Mouse (Mus musculus) mouse trophoblast stem cell (cell line): ENCODE data around the gene Srbd1.

ENCODE experiments used
- in situ Hi-C, 2 experiments: fragments of 300-500 bp; cut with MseI, MboI; formaldehyde crosslinking; loops; 2 replicates in 1 of 2; 3 replicates in 1 of 2; pipeline ENCODE4 v1.15.1; 2025

Srbd1 gene

DNA sequence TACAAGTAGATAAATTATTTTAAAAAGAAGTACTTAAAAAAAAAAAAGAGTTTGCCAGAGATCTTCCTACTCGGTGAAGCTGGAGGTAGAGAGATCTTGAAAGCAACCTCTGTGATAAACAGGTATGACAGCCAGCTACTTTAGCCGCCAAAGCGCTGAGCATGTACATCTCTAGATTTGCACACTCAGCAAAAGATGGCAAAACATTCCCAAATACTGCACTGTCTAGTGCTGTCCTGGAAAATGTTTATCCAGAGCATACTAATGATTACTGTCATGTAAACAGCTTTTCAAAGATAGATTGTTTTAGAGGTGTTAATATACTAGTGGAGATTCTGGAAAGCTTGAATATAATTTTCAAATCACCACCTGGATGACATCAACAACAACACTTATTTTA lies 109.4 kb downstream of the Srbd1 start:
- in situ Hi-C loops, result no loop called here

DNA sequence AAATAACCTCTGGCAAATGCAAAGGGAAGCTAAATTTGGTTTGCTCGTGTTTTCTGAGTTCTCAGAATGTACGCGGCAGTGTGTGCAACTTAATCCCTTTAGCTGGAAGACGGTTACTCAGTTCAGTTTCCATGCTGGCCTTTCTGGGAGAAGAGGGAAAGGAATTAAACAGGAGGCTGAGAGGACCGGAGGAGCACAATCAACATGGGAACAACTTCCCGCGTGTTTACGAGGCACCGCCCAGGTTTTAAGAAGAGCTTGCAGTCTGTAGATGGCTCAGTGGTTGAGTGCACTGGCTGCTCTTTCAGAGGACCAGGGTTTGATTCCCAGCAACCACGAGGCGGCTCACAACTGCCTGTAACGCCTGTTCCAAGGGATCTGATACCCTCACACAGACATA lies 109.8 kb downstream of the Srbd1 start:
- in situ Hi-C loops, result no loop called here

DNA sequence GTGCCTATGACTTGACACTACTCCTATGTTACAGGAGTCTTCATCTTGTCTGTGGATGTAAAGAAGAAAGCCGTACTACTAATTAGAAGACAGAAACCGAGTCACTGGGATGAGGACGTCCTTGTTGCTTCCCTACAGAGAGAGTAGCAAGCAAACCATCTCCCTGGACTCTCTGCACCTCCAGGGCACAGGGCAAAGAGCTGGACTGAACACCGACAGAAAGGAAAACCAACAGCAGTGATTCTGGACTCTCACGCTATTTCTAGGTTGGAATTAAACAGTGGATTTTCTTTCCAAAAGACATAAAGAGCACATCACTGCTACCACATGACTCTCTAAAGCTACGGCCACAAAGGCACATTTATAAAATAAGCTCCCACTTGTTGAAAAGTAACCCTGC lies 110.3 kb downstream of the Srbd1 start:
- in situ Hi-C loops, result no loop called here

DNA sequence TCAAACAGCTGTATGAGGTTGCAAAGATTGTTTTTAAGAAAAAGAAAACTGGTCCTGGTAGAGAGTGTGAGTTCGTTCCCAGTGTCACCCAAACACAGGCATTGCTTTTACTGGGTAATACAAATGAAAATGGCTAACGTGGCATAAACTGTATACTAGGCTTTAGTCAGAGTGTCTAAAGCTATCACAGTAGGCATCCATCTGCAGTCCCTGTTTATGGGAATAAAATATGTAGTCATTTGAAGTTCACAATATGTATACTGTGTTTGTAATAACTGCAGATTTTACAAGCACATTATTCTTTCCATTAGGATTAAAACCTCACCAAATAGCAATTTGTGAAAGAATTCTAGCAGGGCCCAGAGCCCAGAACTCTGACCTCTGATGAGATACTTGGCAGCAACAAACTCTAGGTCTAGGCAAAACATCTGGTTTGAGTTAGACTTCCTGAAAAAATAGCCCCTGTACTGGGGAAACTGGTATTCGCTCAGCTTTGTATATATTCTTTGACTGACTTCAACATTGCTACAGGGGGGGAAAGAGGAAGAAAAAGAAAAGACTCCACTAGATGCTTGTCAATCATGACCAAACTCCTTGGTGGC lies 112.8 kb downstream of the Srbd1 start:
- in situ Hi-C loops, result no loop called here

DNA sequence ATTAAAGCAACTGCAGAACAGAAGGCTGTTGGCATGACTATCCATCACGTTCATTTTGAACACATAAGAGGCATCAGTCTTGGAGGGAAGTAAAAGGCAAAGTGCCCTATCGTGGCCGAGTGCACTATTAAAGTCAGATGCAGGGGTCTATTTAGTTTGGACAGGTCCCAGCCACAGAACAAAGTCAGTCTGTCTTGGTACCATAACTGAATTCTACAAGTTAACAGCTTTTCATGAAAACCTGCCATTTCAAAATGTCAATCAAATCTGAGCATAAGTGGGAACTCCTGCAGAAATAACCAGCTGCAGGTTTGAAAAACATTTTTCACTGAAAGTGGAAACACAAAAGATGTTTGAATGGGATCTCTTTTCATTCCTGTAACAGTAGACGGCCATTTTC lies 115.0 kb downstream of the Srbd1 start:
- in situ Hi-C loops, result no loop called here

DNA sequence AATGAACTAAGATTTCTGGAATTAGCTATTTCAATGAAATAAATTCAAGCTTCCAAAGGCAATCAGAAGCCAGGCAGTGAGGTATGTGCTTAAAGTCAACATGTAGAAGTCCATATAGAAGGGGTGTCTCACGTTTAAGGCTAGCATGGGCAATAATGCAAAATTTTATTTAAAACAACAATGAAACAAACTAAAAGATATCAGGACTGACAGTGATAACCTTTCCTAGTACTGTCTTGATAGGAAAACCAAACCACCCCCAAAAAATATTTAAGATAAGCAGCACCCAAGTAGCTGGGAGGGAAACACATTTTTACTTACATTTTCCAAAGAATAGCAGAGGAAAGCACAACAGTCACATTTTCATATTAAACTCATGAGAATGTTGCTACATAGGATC lies 115.8 kb downstream of the Srbd1 start:
- in situ Hi-C loops, result no loop called here

DNA sequence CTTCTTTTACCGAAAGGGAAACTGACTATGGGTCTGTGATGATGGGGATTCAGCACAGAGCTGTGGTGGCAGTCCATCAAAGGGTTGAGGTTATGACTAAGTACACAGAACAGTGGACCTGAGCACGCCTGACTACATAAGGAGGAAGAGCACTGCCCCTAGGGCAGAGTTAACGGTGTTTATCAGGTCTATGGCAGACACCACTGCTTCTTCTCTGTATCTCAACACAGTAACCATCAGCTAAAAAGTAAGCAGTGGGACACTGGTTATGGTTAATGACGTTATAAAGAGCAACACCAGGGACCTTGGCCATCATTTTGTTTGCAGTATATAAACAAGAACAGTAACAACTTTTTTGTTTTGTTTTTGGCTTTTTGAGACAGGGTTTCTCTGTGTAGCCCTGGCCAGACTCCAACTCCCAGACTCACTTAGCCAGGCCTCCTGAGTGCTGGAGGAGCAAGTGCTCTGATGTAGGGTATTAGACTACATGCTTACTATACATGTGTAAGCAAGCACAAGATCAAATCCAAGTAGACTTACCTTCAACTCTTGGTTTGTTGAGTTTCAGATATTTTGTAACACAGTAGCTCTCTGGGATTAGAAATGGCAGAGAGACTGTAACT lies 117.3 kb downstream of the Srbd1 start:
- in situ Hi-C loops, result no loop called here

DNA sequence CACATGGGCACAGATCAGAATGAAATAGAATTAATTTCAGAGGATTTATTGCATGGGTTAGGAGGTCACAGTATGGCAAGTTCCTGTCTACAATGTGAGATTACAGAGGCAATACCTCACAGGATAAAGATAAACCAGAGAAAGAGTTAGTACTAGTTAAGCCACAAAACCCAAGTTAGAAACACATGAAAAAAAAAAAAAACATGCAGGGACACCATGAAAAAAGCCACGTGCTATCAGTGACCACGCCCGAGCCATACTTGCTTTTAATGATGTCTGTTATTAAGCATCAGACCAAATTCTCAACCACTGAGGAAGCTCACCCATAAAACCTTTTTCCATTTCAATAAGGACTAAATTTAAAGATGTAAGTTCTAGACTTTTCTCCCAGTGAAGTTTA lies 120.4 kb downstream of the Srbd1 start:
- in situ Hi-C loops, result no loop called here

DNA sequence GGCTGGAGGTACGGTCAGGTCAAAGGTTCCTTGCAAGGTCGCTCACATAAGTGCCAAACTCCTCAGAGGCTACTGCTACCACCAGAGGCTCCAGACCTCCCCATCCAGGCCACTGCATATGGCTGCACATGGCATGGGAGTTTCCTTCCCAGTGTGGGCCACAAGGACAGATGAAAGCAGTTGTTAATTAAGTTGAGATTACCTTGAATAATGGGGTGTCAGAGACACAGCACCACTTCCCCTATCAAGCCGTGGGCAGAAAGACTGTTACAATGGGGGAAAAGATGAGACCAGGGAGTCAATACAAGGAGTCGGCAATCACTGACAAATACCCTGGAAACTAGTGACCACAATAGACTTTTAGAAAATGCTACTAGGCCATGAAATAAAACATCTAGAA lies 122.6 kb downstream of the Srbd1 start:
- in situ Hi-C loops, result no loop called here

DNA sequence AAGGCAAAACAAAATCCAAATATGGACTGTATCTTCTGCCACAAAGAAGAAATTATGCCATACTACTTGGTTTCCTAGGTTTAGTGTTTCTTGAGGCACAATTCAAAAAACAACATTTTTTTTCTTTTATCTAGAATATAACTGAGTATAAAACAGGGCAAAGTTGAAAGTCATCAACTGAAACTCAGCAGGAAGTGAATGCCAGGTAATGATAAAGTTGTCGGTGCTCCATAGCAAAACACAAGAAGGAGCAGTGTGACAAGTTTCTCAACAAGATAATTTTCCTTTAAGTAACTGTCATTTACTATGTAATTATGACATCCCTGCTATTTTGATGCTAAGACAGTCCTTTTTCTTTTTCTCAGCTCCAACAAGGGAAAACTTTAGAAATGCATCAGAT lies 123.2 kb downstream of the Srbd1 start:
- in situ Hi-C loops, result no loop called here

DNA sequence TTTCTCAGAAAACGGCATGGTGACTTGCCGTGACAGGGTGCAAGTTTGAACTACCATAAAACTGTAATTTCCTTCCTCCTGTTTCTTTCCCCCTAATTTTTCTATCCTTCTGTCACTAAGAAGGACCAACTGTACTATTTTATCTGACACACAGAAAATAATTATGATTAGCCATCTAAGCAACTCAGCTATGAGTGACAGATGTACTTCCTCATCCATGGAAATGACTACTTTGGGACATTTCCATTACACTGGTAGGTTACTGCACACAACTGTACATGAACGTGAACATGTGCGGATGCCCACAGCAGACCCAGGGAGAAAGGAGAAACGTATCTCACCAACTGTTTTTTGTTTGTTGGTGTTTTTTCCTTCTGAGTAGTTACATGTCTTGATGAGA lies 123.7 kb downstream of the Srbd1 start:
- in situ Hi-C loops, result no loop called here

DNA sequence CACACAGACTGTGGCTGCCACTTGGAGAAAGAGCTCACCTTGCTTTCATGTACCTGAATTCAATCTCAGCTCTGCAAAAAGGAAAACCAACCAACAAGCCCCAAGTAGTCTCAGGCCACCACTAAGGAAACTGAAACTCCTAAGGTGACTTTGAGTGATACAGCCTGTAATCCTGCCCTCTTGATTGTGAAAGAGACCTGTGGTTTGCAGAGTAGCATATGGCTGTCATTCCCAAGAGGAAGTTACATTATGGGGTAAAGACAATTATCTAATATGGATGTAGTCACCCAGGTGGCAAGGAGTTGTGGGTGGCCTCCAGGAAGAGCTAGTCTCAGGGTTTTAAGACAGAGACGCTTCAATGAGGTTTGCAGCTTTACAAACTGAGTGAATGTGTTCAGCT lies 125.2 kb downstream of the Srbd1 start:
- in situ Hi-C loops, result no loop called here

DNA sequence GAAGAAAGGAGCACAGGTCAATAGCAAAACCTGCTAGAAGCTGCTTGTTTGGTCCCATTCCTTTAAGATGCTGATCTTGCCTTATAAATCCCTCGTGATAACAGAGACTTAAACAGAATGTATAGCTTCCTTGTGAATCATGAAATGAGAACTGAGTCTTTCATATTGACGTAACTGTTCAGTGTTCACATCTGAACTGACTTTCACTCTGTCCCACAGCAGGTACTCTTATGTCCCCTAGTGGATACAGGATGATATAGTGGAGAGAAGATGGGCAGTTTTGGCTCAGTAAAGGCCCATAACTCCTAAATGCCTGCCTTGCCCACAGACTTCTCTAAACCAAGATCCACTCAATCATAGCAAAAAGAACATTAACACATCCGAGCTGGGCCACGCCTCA lies 130.7 kb downstream of the Srbd1 start:
- in situ Hi-C loops, result no loop called here

DNA sequence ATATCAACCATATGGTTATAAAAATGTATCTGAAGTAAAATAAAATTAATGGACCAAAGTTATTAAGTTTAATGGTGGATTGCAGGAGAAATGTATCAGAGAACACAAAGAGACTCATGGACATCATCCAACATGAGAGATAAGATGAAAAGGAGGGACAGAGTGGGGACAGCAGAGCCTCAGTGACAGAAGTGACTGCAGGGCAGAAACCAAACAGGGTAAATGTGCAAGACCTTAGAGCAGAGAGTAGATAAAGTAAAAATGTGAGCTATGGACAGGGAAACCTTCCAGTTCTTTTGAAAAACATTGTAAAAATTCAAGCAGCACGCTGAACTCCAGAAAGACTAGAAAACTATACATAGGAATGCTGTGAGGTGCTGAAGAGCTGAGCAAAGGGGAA lies 132.4 kb downstream of the Srbd1 start:
- in situ Hi-C loops, result no loop called here

DNA sequence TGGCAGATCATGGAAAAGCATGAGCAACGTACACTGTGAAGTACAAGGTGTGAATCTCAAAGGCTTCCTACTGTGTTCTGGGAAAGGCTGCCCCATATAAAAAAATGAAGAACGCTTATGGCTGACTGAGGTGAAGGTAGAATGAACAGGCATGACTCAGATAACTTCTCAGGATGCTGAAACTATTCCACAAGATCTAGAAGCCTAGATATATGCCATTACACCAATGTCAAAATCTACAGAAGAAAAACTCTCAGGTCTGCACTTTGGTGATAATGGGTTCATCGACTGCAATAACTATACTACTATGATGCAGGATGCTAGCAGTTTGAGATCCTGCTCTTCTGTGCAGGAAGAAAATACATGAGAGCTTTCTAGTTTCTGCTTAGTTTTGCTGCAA lies 133.1 kb downstream of the Srbd1 start:
- in situ Hi-C loops, result no loop called here

DNA sequence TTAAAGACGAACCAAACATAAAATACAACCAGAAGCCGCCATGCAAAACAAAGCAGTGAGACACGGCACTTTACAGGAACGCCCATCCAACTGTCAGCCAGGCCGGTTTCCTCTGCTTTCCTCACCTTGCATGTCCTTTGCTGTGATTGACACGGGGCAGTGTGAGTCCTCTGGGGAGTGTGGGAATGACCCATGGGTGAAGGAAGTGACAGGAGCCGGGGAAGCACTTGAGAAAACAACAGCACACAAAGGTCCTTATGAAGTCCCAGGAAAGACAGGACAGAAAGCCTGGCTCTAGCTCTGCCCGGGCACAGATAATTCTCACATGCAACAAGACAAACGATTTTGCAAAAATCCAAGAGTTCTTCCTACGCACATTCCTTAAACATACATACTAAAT lies 136.6 kb downstream of the Srbd1 start:
- in situ Hi-C loops, result no loop called here

DNA sequence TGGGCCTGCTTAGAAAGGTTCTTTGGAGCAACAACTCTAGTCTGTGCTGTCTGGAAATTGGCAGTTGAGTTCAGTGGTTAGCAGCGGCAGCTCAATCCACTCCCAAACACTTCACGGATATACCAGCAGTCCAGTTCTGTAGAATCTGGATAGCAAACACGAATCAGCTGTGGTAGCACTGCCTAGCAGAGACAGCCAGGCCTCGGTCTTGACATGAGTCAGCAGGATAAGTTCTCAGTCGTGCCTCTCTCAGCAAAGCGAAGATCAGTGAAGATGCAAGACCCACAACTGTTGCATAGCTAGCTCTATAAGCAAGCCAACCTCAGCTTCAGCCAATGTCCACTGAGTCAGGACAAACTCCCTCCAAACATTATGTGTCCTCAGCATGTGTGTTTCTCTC lies 142.9 kb downstream of the Srbd1 start:
- in situ Hi-C loops, result no loop called here

DNA sequence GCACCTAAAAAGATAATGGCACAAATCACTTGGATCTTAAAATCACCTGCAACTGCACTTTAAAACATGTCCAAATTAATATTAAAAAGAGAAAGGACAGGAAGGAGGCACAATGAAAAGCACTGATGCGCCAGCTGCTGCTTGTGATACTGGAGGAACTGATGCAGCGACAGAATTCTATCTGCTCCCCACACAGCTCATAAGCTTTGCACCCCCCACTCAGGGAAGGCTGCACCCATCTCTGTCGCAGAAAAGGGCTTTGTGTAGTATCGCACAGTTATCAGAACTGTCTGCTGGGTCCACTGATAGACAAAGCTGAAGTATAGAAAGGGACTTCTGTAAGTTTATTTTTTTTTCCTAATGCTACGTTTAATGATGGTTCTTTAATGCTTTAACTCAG lies 143.3 kb downstream of the Srbd1 start:
- in situ Hi-C loops, result no loop called here

DNA sequence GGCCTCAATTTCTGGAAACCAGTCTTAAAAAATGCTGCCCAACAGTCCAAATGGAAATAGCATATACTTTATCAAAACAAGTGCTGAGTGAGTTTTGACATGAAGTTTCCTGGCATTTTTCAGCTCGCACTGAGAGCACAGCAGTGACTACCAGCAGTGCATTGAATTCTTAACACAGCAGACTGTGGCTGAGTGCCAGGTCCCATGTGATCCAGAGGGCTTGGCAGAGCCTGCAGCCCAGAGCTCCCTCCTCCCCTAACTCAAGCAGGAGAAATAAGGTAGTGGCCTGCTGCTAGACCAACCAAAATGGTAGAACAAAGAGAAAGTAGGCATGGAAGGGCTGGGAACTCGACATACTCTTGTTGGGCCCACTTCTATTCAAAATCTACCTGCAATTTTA lies 149.2 kb downstream of the Srbd1 start:
- in situ Hi-C loops, result no loop called here

DNA sequence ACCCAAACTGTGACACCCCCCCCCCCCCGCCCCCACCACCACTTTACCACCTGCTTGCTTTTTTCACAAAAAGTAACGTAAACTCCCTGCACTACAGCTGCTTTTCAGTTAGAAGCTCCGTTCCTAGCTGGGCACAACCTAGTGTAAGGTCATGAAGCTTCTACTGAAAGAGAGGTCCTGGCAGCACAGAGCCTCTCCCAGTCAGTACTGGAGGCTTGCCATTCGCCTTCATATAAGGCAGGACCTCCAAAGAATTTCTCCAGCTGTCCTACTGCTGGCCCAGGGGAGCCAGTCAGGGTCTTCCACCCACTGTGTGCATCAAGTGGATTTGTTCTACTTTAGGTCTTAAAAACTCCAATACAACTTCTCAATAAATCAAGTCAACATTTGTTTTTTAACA lies 149.9 kb downstream of the Srbd1 start:
- in situ Hi-C loops, result no loop called here

DNA sequence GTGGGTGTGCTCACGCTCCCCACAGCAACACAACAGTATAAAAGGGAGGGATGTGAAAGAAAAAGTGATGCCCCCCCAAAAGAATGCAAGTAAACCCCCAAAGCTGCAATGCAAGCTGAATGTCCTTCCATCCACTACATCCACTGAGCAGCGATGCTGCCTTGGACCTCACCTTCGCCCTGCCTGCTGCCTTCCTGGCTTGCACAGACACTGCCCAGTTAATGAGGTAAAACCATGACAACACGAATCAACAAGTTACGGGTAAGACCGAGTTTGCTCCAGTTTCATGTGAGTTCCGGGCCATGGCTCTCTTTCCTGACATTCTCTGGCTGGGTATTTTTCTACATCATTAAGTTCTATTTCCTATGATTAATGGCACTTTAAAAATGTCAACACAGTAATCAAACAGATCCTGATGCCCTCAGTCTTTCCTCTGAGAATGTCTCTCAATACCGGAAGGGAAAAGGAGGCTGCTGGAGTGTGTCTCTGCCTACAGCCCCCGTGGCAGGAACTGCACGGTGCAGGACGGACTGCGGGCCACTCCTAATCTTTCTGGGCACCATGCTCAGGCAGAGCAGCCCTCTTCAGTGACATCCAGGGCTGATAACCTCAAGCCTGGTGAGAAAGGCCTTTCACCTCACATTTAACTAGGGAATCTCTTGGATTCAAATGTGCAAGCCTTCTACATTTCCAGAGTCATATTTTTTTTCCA lies 155.8 kb downstream of the Srbd1 start:
- in situ Hi-C loops, result no loop called here

DNA sequence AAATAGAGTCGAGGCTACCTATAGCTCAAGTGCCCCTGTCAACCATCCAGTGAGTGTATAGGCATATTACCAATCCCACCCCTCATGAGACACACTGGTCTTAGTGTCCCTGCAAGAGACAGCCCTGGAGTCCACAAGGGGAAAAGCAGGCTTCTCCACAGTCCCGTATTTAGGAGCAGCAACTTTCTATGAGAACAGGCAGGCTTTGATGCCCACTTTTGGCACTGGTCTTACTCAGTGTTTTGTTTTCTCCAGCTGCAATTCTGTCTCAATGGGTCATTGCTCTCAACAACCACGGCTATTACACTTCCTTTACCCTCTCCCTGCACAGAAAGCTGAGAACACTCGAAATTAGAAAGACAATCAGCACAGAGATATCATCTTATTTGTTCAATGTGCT lies 157.4 kb downstream of the Srbd1 start:
- in situ Hi-C loops, result no loop called here

DNA sequence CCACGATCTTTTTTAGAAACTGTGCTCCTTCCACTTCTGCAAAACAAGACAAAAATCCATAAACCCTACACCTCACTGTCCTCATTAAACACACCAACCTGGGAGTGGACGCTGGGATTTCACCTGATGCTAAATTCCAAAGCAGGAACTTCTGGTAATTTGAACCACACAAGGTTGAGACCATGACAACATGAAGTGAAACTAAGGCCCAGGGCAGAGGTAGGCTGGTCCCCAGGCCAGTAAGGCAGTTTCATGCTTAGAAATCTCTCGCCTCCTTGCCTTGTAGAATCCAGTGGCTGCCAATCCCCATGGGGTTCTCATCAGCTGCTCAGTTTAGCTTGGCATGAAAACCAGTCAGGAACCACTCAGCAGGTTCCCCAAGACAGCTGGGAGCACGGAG lies 158.4 kb downstream of the Srbd1 start:
- in situ Hi-C loops, result no loop called here

DNA sequence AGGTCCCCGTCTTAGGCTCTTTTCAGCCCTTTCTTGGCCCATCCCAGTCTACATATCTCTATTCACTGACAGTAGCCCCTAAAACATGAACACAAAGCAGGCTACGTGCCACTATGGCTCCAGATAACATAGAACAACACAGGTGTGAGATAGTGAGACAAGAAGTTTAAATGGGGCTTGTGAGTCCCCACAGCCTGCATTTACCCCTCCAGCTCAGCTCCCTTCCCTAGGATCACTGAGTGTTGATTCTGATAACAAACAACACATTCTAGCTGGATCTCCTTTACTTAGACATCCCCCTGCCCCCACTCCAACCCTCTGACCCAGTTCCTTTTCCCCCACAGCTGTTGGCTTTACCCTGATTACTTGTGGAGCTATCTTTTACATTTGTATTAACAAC lies 158.8 kb downstream of the Srbd1 start:
- in situ Hi-C loops, result no loop called here
